Mouse (Mus musculus): ENCODE measurements around the gene Ppip5k2. TPM values are rescaled to one million over a fixed set of nuclear protein-coding genes. Genes with fewer than 3 reads are reported as not detected.

Ppip5k2 gene
- polyA plus RNA-seq, 1 experiment: 18.7 TPM

DNA sequence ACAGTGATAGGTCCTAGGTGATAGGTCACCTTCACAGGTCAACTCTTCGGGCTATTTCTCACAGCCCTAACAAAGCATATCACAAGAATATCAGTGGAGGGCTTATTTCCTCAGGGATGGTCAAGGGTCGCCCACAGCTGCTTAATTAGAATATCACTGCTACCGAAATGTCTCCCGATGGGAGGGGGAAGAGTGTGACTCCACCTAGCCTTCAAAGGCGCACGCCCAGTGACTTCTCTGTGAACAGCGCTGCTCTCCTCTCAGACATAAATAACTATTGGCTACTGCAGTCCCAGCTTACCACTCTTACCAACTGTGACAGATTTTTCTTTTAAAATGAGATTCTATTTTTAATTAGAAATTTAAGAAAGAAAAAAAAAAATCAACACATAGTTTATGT is 9.6 kb downstream of the Ppip5k2 start:
- Histone ChIP-seq H3K4me3 (ENCODE audit: insufficient read depth, low read length) (no peak overlapping the region), H3K4me1 (ENCODE audit: control insufficient read depth, insufficient read depth, low read length) (peaks cover 2% of the 10 kb centered on the region; the same call in 1 of the 2 replicates), H3K27ac (ENCODE audit: insufficient read depth, low read depth, low read length) (no peak overlapping the region)
- no peak for TF ChIP-seq CTCF (IDR thresholded peaks at IDR 0.05; ENCODE audit: low read depth, low read length)
- no peak for TF ChIP-seq POLR2A (IDR thresholded peaks at IDR 0.05; ENCODE audit: borderline replicate concordance, low read depth, low read length)

DNA sequence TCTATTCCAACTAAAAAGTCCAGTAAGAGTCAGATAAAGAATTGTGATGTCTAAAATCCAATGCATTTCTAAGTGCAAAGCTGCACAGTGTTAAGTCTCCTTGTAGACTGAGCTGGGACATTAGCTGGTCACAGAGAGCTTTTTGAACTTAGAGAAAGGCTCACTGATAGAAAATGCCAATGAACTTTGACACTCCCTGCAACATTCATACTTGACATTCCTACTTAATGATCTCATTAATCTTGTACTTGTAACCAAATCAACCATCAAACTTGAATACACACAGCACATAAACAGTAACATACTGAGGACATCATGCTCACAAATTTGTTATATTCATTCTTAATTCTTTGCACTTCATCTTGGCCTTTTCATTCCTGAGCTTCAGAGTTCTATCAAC is 10.4 kb downstream of the Ppip5k2 start:
- TF ChIP-seq POLR2A (IDR thresholded peaks at IDR 0.05; ENCODE audit: borderline replicate concordance, low read depth, low read length) (no peak), CTCF (IDR thresholded peaks at IDR 0.05; ENCODE audit: low read depth, low read length) (no peak)
- no peak overlapping the region for H3K27ac ChIP-seq (ENCODE audit: insufficient read depth, low read depth, low read length)
- H3K4me1 ChIP-seq (ENCODE audit: control insufficient read depth, insufficient read depth, low read length): peaks cover 2% of the 10 kb centered on the region; the same call in 1 of the 2 replicates
- H3K4me3 ChIP-seq (ENCODE audit: insufficient read depth, low read length): no peak overlapping the region

DNA sequence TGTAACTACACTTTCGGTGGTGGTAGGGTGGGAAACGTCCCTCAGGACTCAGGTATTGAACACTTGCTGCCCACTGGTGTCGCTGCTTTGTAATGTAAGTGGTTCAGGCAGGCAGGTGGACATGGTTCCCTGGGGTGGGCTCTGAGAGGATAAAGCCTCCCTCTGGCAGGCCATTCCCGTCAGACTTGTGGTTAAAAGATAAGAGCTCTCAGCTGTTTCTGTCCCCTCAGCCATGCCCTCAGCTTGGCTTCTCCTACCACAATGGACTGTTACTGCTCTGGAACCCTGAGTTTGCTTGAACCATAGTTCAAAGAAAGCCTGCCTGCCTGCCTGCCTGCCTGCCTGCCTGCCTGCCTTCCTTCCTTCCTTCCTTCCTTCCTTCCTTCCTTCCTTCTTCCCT is 15.8 kb downstream of the Ppip5k2 start:
- Histone ChIP-seq H3K4me1 (ENCODE audit: control insufficient read depth, insufficient read depth, low read length) (no peaks in the 10 kb centered on the region), H3K27ac (ENCODE audit: insufficient read depth, low read depth, low read length) (no peak overlapping the region), H3K4me3 (ENCODE audit: insufficient read depth, low read length) (no peak overlapping the region)
- no peak for TF ChIP-seq CTCF (IDR thresholded peaks at IDR 0.05; ENCODE audit: low read depth, low read length)
- TF ChIP-seq POLR2A (IDR thresholded peaks at IDR 0.05; ENCODE audit: borderline replicate concordance, low read depth, low read length): no peak

DNA sequence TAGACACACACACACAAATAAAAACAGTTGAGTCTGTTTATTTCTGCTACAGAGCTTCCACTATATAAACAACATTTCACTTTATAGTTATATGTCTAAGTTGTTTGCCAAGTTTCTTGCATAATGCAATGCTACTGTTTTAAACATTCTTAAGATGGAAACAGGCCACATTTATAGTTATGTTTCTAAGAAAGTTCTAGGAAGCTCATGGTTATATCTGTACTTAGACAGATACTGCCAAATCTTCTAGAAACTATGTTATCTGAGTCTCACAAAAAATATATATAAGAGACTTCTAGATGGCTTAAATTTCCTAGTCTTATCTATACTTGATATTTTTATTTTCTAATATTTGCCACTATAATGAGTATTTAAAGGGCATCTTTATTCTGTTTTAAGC is 17.0 kb downstream of the Ppip5k2 start:
- no peak for TF ChIP-seq POLR2A (IDR thresholded peaks at IDR 0.05; ENCODE audit: borderline replicate concordance, low read depth, low read length)
- no peak for TF ChIP-seq CTCF (IDR thresholded peaks at IDR 0.05; ENCODE audit: low read depth, low read length)
- Histone ChIP-seq H3K27ac (ENCODE audit: insufficient read depth, low read depth, low read length) (no peak overlapping the region), H3K4me1 (ENCODE audit: control insufficient read depth, insufficient read depth, low read length) (no peaks in the 10 kb centered on the region), H3K4me3 (ENCODE audit: insufficient read depth, low read length) (no peak overlapping the region)

DNA sequence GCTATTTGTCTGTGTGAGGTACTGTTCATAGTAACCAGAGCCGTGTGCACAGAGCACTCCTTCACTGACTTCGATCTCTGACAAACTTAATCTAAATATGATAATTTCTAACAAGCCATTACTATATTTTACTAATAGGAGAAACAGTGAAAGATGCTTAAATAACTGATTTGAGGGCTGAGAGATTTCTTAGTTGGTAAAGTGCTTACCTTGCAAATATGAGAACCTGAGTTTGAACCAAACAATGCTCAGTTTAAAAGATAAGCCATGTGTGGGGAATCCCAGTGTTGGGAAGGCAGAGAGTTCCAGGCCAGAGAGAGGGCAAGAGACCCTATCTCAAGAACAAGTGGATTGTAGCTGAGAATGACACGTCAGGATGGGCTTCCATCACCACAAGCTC is 22.0 kb downstream of the Ppip5k2 start:
- H3K4me1 ChIP-seq (ENCODE audit: control insufficient read depth, insufficient read depth, low read length): no peaks in the 10 kb centered on the region
- H3K27ac ChIP-seq (ENCODE audit: insufficient read depth, low read depth, low read length): no peak overlapping the region
- TF ChIP-seq POLR2A (IDR thresholded peaks at IDR 0.05; ENCODE audit: borderline replicate concordance, low read depth, low read length): no peak
- no peak for TF ChIP-seq CTCF (IDR thresholded peaks at IDR 0.05; ENCODE audit: low read depth, low read length)
- no peak overlapping the region for H3K4me3 ChIP-seq (ENCODE audit: insufficient read depth, low read length)

DNA sequence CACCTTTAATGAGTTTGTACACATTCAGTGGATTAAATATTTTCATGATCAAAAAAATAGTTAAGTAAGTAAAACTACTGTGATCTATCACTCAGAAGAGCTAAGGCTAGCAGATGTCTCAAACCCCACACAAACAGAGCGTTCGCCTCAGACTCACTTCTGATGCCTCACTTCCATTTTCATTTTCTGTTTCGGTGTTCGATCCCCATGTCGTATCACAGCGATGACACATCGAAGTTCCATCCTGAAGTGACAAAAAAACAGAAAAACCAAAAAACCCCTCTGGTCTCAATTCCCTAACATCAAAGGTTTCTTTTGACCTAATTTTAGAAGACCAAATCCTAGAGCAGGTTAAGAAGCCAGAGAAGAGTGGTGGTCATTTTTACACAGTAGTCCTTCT is 23.9 kb downstream of the Ppip5k2 start:
- Histone ChIP-seq H3K27ac (ENCODE audit: insufficient read depth, low read depth, low read length) (no peak overlapping the region), H3K4me1 (ENCODE audit: control insufficient read depth, insufficient read depth, low read length) (no peaks in the 10 kb centered on the region), H3K4me3 (ENCODE audit: insufficient read depth, low read length) (no peak overlapping the region)
- TF ChIP-seq POLR2A (IDR thresholded peaks at IDR 0.05; ENCODE audit: borderline replicate concordance, low read depth, low read length) (no peak), CTCF (IDR thresholded peaks at IDR 0.05; ENCODE audit: low read depth, low read length) (no peak)

DNA sequence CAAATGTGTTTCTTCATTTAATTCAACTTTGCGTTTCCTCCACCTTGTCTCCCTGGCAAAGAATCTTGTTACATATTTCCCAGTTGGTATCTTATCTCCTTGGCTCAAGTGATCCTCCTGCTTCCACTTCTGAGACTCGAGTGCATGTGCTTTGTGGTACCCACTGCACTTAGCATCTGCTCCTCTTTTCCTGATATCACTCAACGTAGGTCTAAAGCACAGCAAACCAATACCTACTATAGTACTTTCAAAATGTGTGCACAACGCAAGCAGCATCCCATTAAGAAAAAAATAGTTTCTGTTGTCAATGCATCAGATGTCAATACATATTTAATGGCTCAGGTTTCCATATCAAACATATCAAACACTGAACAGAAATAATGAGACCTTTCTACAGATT is 24.5 kb downstream of the Ppip5k2 start:
- Histone ChIP-seq H3K4me1 (ENCODE audit: control insufficient read depth, insufficient read depth, low read length) (no peaks in the 10 kb centered on the region), H3K4me3 (ENCODE audit: insufficient read depth, low read length) (no peak overlapping the region), H3K27ac (ENCODE audit: insufficient read depth, low read depth, low read length) (no peak overlapping the region)
- TF ChIP-seq POLR2A (IDR thresholded peaks at IDR 0.05; ENCODE audit: borderline replicate concordance, low read depth, low read length) (no peak), CTCF (IDR thresholded peaks at IDR 0.05; ENCODE audit: low read depth, low read length) (no peak)

DNA sequence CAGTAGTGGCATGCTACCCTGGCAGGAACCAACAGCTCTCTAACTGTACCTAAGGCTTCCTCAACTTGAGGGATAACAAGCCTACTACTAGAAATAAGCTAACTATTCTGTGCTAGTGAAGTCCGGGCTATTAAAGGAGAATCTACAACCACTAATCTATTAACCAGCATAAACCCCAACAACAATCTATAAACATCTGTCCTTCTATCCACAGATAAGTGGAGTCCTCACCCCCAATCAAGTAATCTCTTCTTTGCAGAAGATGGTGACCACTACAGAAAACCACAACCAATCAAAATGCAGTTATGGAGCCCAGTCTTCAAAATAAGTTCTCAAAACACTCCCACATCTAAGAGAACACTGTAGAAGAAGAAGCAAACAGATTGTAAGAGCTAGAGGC is 27.1 kb downstream of the Ppip5k2 start:
- no peak for TF ChIP-seq CTCF (IDR thresholded peaks at IDR 0.05; ENCODE audit: low read depth, low read length)
- TF ChIP-seq POLR2A (IDR thresholded peaks at IDR 0.05; ENCODE audit: borderline replicate concordance, low read depth, low read length): no peak

DNA sequence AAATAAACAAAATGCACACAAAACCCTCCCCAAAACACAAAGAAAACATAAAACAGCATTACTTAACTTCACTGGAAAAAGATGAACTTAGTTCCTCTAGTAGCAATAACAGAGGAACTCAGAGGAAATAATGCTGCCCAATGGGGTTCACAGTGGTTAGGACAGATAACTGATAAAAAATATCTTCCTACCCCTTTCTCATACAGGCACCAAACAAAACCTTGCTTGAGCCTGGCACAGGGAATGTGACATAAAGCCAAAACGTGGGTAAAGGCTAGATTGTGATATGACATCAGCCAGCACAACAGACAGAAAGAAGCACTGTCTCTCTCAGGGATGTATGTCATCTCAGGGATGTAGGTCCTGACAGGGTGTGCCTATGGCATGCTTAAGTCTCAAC is 40.9 kb downstream of the Ppip5k2 start:
- TF ChIP-seq POLR2A (IDR thresholded peaks at IDR 0.05; ENCODE audit: borderline replicate concordance, low read depth, low read length) (no peak), CTCF (IDR thresholded peaks at IDR 0.05; ENCODE audit: low read depth, low read length) (no peak)
- H3K4me3 ChIP-seq (ENCODE audit: insufficient read depth, low read length): no peak overlapping the region
- peaks cover 4% of the 10 kb centered on the region for H3K4me1 ChIP-seq (ENCODE audit: control insufficient read depth, insufficient read depth, low read length)
- peak overlapping the region; percentile 19; the same call in 1 of the 2 replicates for H3K27ac ChIP-seq (ENCODE audit: insufficient read depth, low read depth, low read length)

More for the DNA sequence above, 27.1 kb downstream of the Ppip5k2 start:
- no peaks in the 10 kb centered on the region for H3K4me1 ChIP-seq (ENCODE audit: control insufficient read depth, insufficient read depth, low read length)
- no peak overlapping the region for H3K4me3 ChIP-seq (ENCODE audit: insufficient read depth, low read length)
- no peak overlapping the region for H3K27ac ChIP-seq (ENCODE audit: insufficient read depth, low read depth, low read length)

DNA sequence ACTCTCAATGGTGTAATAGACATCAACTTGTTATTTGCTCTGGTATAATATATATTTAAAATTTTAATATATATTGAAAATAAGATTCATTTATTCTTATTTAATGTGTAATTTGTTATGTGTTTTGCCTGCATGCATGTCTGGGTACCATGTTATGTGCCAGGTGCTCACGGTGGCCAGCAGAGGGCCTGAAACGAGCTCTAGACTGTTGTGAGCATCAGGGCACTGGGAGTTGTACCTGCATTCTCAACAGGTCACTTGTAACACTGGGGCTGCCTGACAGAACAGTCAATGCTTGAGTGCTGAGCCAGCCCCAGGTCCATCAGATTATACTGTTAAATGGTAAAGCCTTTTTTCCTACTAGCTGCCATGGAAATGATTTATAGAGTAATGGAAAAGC is 43.5 kb downstream of the Ppip5k2 start:
- TF ChIP-seq CTCF (IDR thresholded peaks at IDR 0.05; ENCODE audit: low read depth, low read length): 0 out of 2 replicates have a peak, but pooled peaks have one; percentile 13
- no peak for TF ChIP-seq POLR2A (IDR thresholded peaks at IDR 0.05; ENCODE audit: borderline replicate concordance, low read depth, low read length)
- Histone ChIP-seq H3K27ac (ENCODE audit: insufficient read depth, low read depth, low read length) (no peak overlapping the region), H3K4me1 (ENCODE audit: control insufficient read depth, insufficient read depth, low read length) (peaks cover 4% of the 10 kb centered on the region), H3K4me3 (ENCODE audit: insufficient read depth, low read length) (no peak overlapping the region)

DNA sequence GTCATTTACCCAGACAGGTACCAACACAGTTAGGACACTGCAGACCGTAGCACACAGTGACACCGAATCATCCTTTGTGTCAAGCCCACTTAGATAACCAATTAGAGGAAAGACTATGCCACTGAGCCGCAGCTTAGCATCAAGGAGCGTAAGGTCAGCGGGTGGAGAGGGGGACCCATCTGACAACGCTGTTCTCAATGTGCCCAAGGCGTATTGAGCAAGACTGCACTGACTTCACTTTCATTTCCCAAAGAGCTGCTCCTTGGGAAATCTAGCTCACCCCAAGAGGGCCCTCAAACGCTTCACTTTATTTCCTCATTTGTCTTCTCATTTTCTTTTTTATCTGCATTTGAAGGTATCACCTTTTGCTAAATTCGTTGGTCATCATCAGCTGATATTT is 51.8 kb downstream of the Ppip5k2 start:
- Histone ChIP-seq H3K4me1 (ENCODE audit: control insufficient read depth, insufficient read depth, low read length) (peaks cover 31% of the 10 kb centered on the region), H3K27ac (ENCODE audit: insufficient read depth, low read depth, low read length) (peak overlapping the region; percentile 72), H3K4me3 (ENCODE audit: insufficient read depth, low read length) (peak overlapping the region; percentile 54)
- TF ChIP-seq POLR2A (IDR thresholded peaks at IDR 0.05; ENCODE audit: borderline replicate concordance, low read depth, low read length) (no peak), CTCF (IDR thresholded peaks at IDR 0.05; ENCODE audit: low read depth, low read length) (no peak)

Measured in bone marrow macrophage, adult 2 months (primary cell).